Comparison of ENCODE assay signal across 25 mouse cellular contexts in the genomic region with DNA sequence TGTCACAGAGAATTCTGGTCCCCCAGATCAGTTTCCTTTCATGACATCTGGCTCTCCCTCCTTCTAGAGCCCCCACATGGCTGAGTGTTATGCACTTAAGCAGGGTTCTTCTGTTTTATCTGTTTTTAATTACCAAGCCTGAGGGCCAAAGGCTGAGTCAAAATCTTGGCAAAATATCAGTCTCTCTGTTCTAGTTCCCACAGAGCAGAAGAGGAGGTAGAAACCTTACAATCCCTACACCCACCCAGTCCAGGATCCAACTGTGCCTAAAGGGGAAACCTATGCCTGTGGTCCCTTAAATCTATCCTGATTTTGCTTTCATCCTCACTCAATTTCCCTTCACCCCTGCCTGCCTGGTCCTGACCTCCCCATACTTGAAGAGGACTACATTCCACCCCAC.
"Had no signal": no experiment of that assay in that cellular context is flagged by ENCODE, and none has a peak within 500 bp of the region (broad histone marks: within the 10 kb centered on the region; RNA-seq: fewer than 3 reads in every experiment).

No protein-coding gene starts in this region.

- H3K4me2 ChIP-seq: kidney, embryonic 15.5 days; liver, embryonic 12.5 days; liver, embryonic 15.5 days; lung, embryonic 15.5 days; midbrain, embryonic 13.5 days; neural tube, embryonic 13.5 days had no signal

- H3K4me3 ChIP-seq: kidney, embryonic 15.5 days; layer of hippocampus, adult 2 months; liver, embryonic 12.5 days; liver, embryonic 15.5 days; lung, embryonic 15.5 days; megakaryocyte, embryonic 14.5 days; midbrain, embryonic 10.5 days; midbrain, embryonic 13.5 days; myocyte; neural tube, embryonic 13.5 days had no signal

- H3K36me3 ChIP-seq: kidney, embryonic 15.5 days; liver, embryonic 12.5 days; liver, embryonic 15.5 days; lung, embryonic 15.5 days; midbrain, embryonic 10.5 days; midbrain, embryonic 13.5 days; neural tube, embryonic 13.5 days had no signal

- H3K9me3 ChIP-seq: kidney, embryonic 15.5 days; liver, embryonic 12.5 days; liver, embryonic 15.5 days; lung, embryonic 15.5 days; megakaryocyte, embryonic 14.5 days; midbrain, embryonic 10.5 days; midbrain, embryonic 13.5 days; neural tube, embryonic 13.5 days had no signal

- DNase-seq: kidney, adult 18-20 months; kidney, postnatal 14 days; layer of hippocampus, adult 9-11 months; liver; lung, adult 18-20 months; lung, postnatal 10 days; lung, postnatal 36 days; right cerebral cortex, adult 18-20 months; right cerebral cortex, postnatal 14 days; right cerebral cortex, postnatal 4 days; thymus, adult 2 months; thymus, postnatal 25 days had no signal

- H3K9ac ChIP-seq: kidney, embryonic 15.5 days; liver, embryonic 12.5 days; liver, embryonic 15.5 days; lung, embryonic 15.5 days; midbrain, embryonic 13.5 days; neural tube, embryonic 13.5 days had no signal

- H3K4me1 ChIP-seq: kidney, embryonic 15.5 days; liver, embryonic 15.5 days; lung, embryonic 15.5 days; midbrain, embryonic 10.5 days; midbrain, embryonic 13.5 days; neural tube, embryonic 13.5 days had no signal

- H3K27me3 ChIP-seq: kidney, embryonic 15.5 days; liver, embryonic 12.5 days; liver, embryonic 15.5 days; lung, embryonic 15.5 days; megakaryocyte, embryonic 14.5 days; midbrain, embryonic 13.5 days; neural tube, embryonic 13.5 days had no signal

- ATAC-seq: intestine, embryonic 16.5 days; liver, embryonic 12.5 days; midbrain, embryonic 13.5 days; midbrain, embryonic 16.5 days had no signal

- H3K27ac ChIP-seq: kidney, embryonic 15.5 days; layer of hippocampus, adult 2 months; liver, embryonic 12.5 days; liver, embryonic 15.5 days; lung, embryonic 15.5 days; midbrain, embryonic 10.5 days; midbrain, embryonic 13.5 days; neural tube, embryonic 13.5 days; stomach, postnatal 0 days had no signal
